Mouse (Mus musculus) forebrain, embryonic 14.5 days (tissue): ENCODE results near the gene Hk1. TPM values are rescaled to one million over a fixed set of nuclear protein-coding genes. Genes with fewer than 3 reads are reported as not detected.

Experiments
- ATAC-seq: fragments of 200-750 bp; cut with Nextera tagmentation; 2 replicates; pipeline ENCODE4 v1.8.0; 2017; ENCODE audit warnings: mild to moderate bottlenecking, moderate library complexity
- DNase-seq: peaks from one replicate; pipeline ENCODE4 v3.0.0-alpha.2; 2015; ENCODE audit warnings: low spot score
- H3K27ac ChIP-seq: fragments of 300-500 bp; sonication (generic); 2 replicates; pipeline ENCODE4 v1.5.1; 2014; ENCODE audit warnings: low read depth, mild to moderate bottlenecking, control low read depth, low read length, moderate library complexity
- H3K27me3 ChIP-seq: fragments of 300-500 bp; sonication (generic); replicated peaks from 2 replicates; pipeline ENCODE4 v1.6.1; 2014; ENCODE audit warnings: low read length, control low read depth, mixed read lengths; ENCODE audit not compliant: control insufficient read depth, insufficient read depth
- H3K36me3 ChIP-seq: fragments of 300-500 bp; sonication (generic); 2 replicates; pipeline ENCODE4 v1.6.1; 2014; ENCODE audit warnings: low read length, control low read depth; ENCODE audit not compliant: control insufficient read depth, insufficient read depth
- H3K4me1 ChIP-seq: fragments of 300-500 bp; sonication (generic); 2 replicates; pipeline ENCODE4 v1.6.1; 2014; ENCODE audit warnings: antibody characterized with exemption, low read length, control low read depth; ENCODE audit not compliant: control insufficient read depth, insufficient read depth
- H3K4me2 ChIP-seq: fragments of 300-500 bp; sonication (generic); 2 replicates; pipeline ENCODE4 v1.6.1; 2014; ENCODE audit warnings: mild to moderate bottlenecking, control low read depth, low read length
- H3K4me3 ChIP-seq: fragments of 300-500 bp; sonication (generic); 2 replicates; pipeline ENCODE4 v1.5.1; 2014; ENCODE audit warnings: low read depth, low read length, control low read depth
- H3K9ac ChIP-seq: fragments of 300-500 bp; sonication (generic); 2 replicates; pipeline ENCODE4 v1.6.1; 2014; ENCODE audit warnings: mild to moderate bottlenecking, low read length, control low read depth, moderate library complexity
- H3K9me3 ChIP-seq: fragments of 300-500 bp; sonication (generic); replicated peaks from 2 replicates; pipeline ENCODE4 v1.6.1; 2016; ENCODE audit warnings: low read length, control low read depth, mixed read lengths; ENCODE audit not compliant: control insufficient read depth
- WGBS: fragments of 180-500 bp; shearing (Covaris S2); extraction: QIAGEN DNeasy Blood & Tissue Kit; methylation state at CpG from one replicate; pipeline ENCODE4 v1.1.7; 2014; 5-methylcytosine and 5-hydroxymethylcytosine counted together
- polyA plus RNA-seq: library from polyadenylated mRNA; unstranded; fragments of >200 nt; fragmentation: Nextera tagmentation; extraction: Ambion mirVana; gene quantifications from 2 replicates; pipeline ENCODE4 v1.2.1, GENCODE M21; 2014

Hk1 gene
- polyA plus RNA-seq, 1 experiment from 2014 or later: 31.0 TPM

- Histone ChIP-seq H3K9me3 (no peaks in the 10 kb centered on the region), H3K9ac (0 out of 2 replicates have a peak overlapping the region, but pooled peaks have one; percentile 18), H3K4me1 (peaks cover 14% of the 10 kb centered on the region), H3K4me3 (no peak overlapping the region), H3K27me3 (no peaks in the 10 kb centered on the region), H3K36me3 (no peaks in the 10 kb centered on the region), H3K27ac (no peak overlapping the region), H3K4me2 (no peak overlapping the region)
- ATAC-seq (no peak), DNase-seq (no peak)
- WGBS: 13% methylated on average over 12 of the region's 12 CpGs
These were observed 42.8 kb downstream of the Hk1 start for GRCm38 (mm10) chr10:62336601-62337578.

- Histone ChIP-seq H3K4me1 (peaks cover 9% of the 10 kb centered on the region; the same call in 1 of the 2 replicates), H3K9me3 (no peaks in the 10 kb centered on the region), H3K4me3 (no peak overlapping the region), H3K27ac (no peak overlapping the region), H3K9ac (no peak overlapping the region), H3K27me3 (no peaks in the 10 kb centered on the region), H3K4me2 (no peak overlapping the region), H3K36me3 (no peaks in the 10 kb centered on the region)
- DNase-seq: no peak
- no peak for ATAC-seq
- 11% methylated on average over 6 of the region's 6 CpGs for WGBS
These were observed 44.3 kb downstream of the Hk1 start for GRCm38 (mm10) chr10:62335423-62335776.

- Histone ChIP-seq H3K9me3 (no peaks in the 10 kb centered on the region), H3K4me2 (no peak overlapping the region)
These were observed 44.9 kb downstream of the Hk1 start for GRCm38 (mm10) chr10:62334686-62335422.

GRCm38 (mm10) chr10:62333269-62333668 lies 46.4 kb downstream of the Hk1 start:
- no peaks in the 10 kb centered on the region for H3K27me3 ChIP-seq
- H3K4me1 ChIP-seq: 0 out of 2 replicates have a peak, but pooled peaks cover 6% of the 10 kb centered on the region
- no peaks in the 10 kb centered on the region for H3K36me3 ChIP-seq
- H3K4me2 ChIP-seq: no peak overlapping the region
- WGBS: 68% methylated on average over 14 of the region's 14 CpGs
- DNase-seq (no peak), ATAC-seq (no peak)
- H3K9ac ChIP-seq: no peak overlapping the region
- no peak overlapping the region for H3K27ac ChIP-seq
- no peak overlapping the region for H3K4me3 ChIP-seq
- H3K9me3 ChIP-seq: no peaks in the 10 kb centered on the region

More at GRCm38 (mm10) chr10:62334686-62335422, 44.9 kb downstream of the Hk1 start:
- H3K27me3 ChIP-seq: no peaks in the 10 kb centered on the region
- H3K36me3 ChIP-seq: no peaks in the 10 kb centered on the region
- no peak overlapping the region for H3K27ac ChIP-seq
- WGBS: 34% methylated on average over 20 of the region's 20 CpGs
- H3K4me1 ChIP-seq: peaks cover 9% of the 10 kb centered on the region; the same call in 1 of the 2 replicates
- DNase-seq: no peak
- no peak for ATAC-seq
- H3K9ac ChIP-seq: no peak overlapping the region
- no peak overlapping the region for H3K4me3 ChIP-seq

GRCm38 (mm10) chr10:62332514-62332913 lies 47.2 kb downstream of the Hk1 start:
- no peaks in the 10 kb centered on the region for H3K27me3 ChIP-seq
- H3K36me3 ChIP-seq: no peaks in the 10 kb centered on the region
- peak; percentile 28 for DNase-seq
- H3K4me2 ChIP-seq: no peak overlapping the region
- H3K9me3 ChIP-seq: no peaks in the 10 kb centered on the region
- H3K4me3 ChIP-seq: no peak overlapping the region
- no peak overlapping the region for H3K9ac ChIP-seq
- H3K27ac ChIP-seq: no peak overlapping the region
- ATAC-seq: no peak
- WGBS: 63% methylated on average over 7 of the region's 7 CpGs
- H3K4me1 ChIP-seq: 0 out of 2 replicates have a peak, but pooled peaks cover 6% of the 10 kb centered on the region

GRCm38 (mm10) chr10:62331771-62332170 lies 47.9 kb downstream of the Hk1 start:
- ATAC-seq (no peak), DNase-seq (no peak)
- Histone ChIP-seq H3K4me2 (no peak overlapping the region), H3K4me3 (no peak overlapping the region), H3K36me3 (no peaks in the 10 kb centered on the region), H3K9ac (no peak overlapping the region), H3K27me3 (no peaks in the 10 kb centered on the region), H3K4me1 (0 out of 2 replicates have a peak, but pooled peaks cover 6% of the 10 kb centered on the region), H3K27ac (no peak overlapping the region), H3K9me3 (no peaks in the 10 kb centered on the region)
- 79% methylated on average over 12 of the region's 12 CpGs for WGBS

GRCm38 (mm10) chr10:62331296-62331695 lies 48.4 kb downstream of the Hk1 start:
- H3K27ac ChIP-seq: no peak overlapping the region
- no peak overlapping the region for H3K9ac ChIP-seq
- H3K9me3 ChIP-seq: no peaks in the 10 kb centered on the region
- no peaks in the 10 kb centered on the region for H3K36me3 ChIP-seq
- 94% methylated on average over 9 of the region's 9 CpGs for WGBS
- no peak overlapping the region for H3K4me2 ChIP-seq
- H3K27me3 ChIP-seq: no peaks in the 10 kb centered on the region
- no peak overlapping the region for H3K4me3 ChIP-seq
- DNase-seq (no peak), ATAC-seq (no peak)
- 0 out of 2 replicates have a peak, but pooled peaks cover 6% of the 10 kb centered on the region for H3K4me1 ChIP-seq

- Histone ChIP-seq H3K9ac (no peak overlapping the region), H3K27me3 (no peaks in the 10 kb centered on the region), H3K4me3 (no peak overlapping the region), H3K36me3 (no peaks in the 10 kb centered on the region), H3K9me3 (no peaks in the 10 kb centered on the region), H3K4me2 (no peak overlapping the region), H3K4me1 (0 out of 2 replicates have a peak, but pooled peaks cover 3% of the 10 kb centered on the region), H3K27ac (no peak overlapping the region)
- no peak for ATAC-seq
- WGBS: 82% methylated on average over 7 of the region's 7 CpGs
- DNase-seq: no peak
These were observed 49.9 kb downstream of the Hk1 start for GRCm38 (mm10) chr10:62329846-62330245.
